Mouse (Mus musculus): ENCODE measurements at regions not wholly inside any gene's neighbourhood (a gene's known extent, or its start where the extent isn't known, plus 50 kb on each side); places are given as distances from the start of the nearest gene placed in this dataset.

- TF ChIP-seq CTCF (IDR thresholded peaks at IDR 0.05; ENCODE audit: insufficient read depth, low read length), result no peak
- TF ChIP-seq POLR2A (IDR thresholded peaks at IDR 0.05; ENCODE audit: borderline replicate concordance, extremely low read depth, low read depth, low read length), result no peak
Measured at GRCm38 (mm10) chr2:106183651-106184050, 180.3 kb upstream of the Dnajc24 start.

Data from lung, adult 2 months (tissue).